Mouse (Mus musculus) brown adipose tissue, adult 24 weeks (tissue): ENCODE measurements around the gene Olfr1417. TPM values are rescaled to one million over a fixed set of nuclear protein-coding genes. Genes with fewer than 3 reads are reported as not detected.

ENCODE experiments used
- H3K27ac ChIP-seq: fragments of 200-500 bp; replicated peaks from 2 replicates; pipeline ENCODE4 v1.5.1; 2012; ENCODE audit warnings: low read depth, mild to moderate bottlenecking, low read length
- H3K4me1 ChIP-seq: fragments of 200-500 bp; 2 replicates; pipeline ENCODE4 v1.6.1; 2012; ENCODE audit warnings: low read length, mixed read lengths; ENCODE audit not compliant: control insufficient read depth, insufficient read depth, insufficient read length
- H3K4me3 ChIP-seq: fragments of 200-500 bp; 2 replicates; pipeline ENCODE4 v1.5.1; 2012; ENCODE audit warnings: low read depth, mild to moderate bottlenecking, low read length, moderate library complexity; ENCODE audit not compliant: insufficient read depth
- polyA plus RNA-seq: library from polyadenylated mRNA; stranded (reverse); fragments of >200 nt; gene quantifications from 2 replicates; pipeline ENCODE4 v1.2.4, GENCODE M21; 2012; ENCODE audit not compliant: missing spikeins, insufficient read depth, insufficient read length

Olfr1417 gene
- polyA plus RNA-seq, 1 experiment: not detected

GRCm38 (mm10) chr19:11794447-11794846 lies 44.6 kb downstream of the Olfr1417 start:
- no peak overlapping the region for H3K27ac ChIP-seq
- no peaks in the 10 kb centered on the region for H3K4me1 ChIP-seq
- no peak overlapping the region for H3K4me3 ChIP-seq

GRCm38 (mm10) chr19:11793741-11794359 lies 45.2 kb downstream of the Olfr1417 start:
- Histone ChIP-seq H3K4me1 (no peaks in the 10 kb centered on the region), H3K4me3 (no peak overlapping the region), H3K27ac (no peak overlapping the region)

- H3K4me3 ChIP-seq: no peak overlapping the region
- no peak overlapping the region for H3K27ac ChIP-seq
- H3K4me1 ChIP-seq: no peaks in the 10 kb centered on the region
Observed at GRCm38 (mm10) chr19:11791825-11792224, 47.2 kb downstream of the Olfr1417 start.

- H3K27ac ChIP-seq: no peak overlapping the region
- H3K4me3 ChIP-seq: no peak overlapping the region
- no peaks in the 10 kb centered on the region for H3K4me1 ChIP-seq
Observed at GRCm38 (mm10) chr19:11788876-11789275, 50.1 kb downstream of the Olfr1417 start.

DNA sequence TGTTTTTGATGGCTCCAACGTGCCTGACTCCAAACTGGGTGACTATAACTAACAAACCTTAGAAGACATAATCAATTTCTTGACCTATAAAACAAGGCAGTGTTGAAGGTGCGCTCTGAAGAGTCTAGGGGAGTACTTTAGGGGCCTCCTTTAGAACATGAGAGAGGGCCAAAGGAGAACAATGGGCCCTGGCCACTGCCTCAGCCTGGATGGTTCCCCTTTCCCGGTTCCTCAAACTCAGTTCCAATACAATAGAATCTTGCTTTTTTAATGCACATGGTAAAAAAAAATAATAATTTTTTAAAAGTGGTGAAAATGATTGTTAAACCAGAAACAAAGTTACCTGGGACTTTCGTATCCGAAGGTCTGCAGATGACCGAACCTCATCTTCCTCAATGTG lies 51.2 kb downstream of the Olfr1417 start:
- no peak overlapping the region for H3K4me3 ChIP-seq
- H3K27ac ChIP-seq: no peak overlapping the region
- H3K4me1 ChIP-seq: no peaks in the 10 kb centered on the region

DNA sequence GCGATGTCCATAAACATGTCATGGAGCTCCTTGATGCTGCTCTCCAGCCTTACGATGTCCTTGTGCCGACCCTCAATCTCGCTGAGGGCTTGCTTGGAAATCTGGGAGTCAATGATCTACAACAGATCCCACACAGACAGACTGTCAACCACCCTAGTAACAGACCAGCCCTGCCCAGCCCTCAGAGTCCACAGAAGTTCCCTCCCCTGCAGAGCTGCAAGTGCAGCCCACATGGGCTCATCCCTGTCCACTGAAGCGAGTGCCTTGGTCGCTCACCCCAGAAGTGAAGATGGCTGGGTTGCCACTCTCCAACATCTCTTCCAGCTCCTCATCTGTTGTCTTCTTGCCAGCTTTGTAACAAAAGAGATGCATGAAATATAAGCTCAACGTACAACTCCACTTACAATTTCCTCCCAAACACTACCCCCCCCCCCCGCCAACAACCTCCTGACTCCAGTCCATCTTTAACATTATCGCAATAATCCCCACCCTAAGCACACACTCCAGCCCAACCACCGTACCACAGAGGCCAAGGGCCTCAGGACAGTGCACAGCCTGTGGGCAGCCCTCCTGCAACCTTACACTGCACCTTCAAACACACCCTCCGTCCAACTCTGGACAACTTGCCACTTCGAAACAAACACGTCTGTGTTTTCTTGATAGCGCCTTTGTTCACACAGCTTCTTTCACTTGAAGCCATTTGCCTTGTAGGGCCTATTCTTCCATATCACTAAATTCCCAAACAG lies 53.4 kb downstream of the Olfr1417 start:
- Histone ChIP-seq H3K27ac (no peak overlapping the region), H3K4me3 (no peak overlapping the region), H3K4me1 (no peaks in the 10 kb centered on the region)

GRCm38 (mm10) chr19:11777191-11777865 lies 61.7 kb downstream of the Olfr1417 start:
- Histone ChIP-seq H3K4me1 (no peaks in the 10 kb centered on the region), H3K4me3 (no peak overlapping the region), H3K27ac (no peak overlapping the region)

Other genes starting within 250 kb of the Olfr1417 start
- gene Ms4a6d, start 234.4 kb downstream of the Olfr1417 start, polyA plus RNA-seq: 2.8 and 7.0 TPM in 2 replicates
- gene Ms4a2, start 215.5 kb downstream of the Olfr1417 start, polyA plus RNA-seq: not detected in 2 replicates
- gene Ms4a3, start 198.4 kb downstream of the Olfr1417 start, polyA plus RNA-seq: not detected in 2 replicates
- gene Oosp2, start 178.7 kb downstream of the Olfr1417 start, polyA plus RNA-seq: not detected in 2 replicates
- gene Oosp1, start 148.1 kb downstream of the Olfr1417 start, polyA plus RNA-seq: not detected in 2 replicates
- gene Oosp3, start 142.2 kb downstream of the Olfr1417 start, polyA plus RNA-seq: not detected in 2 replicates
- not detected in 2 replicates for gene Gif, start 91.7 kb downstream of the Olfr1417 start, polyA plus RNA-seq
- 113 and 132 TPM in 2 replicates for gene Mrpl16, start 68.8 kb downstream of the Olfr1417 start, polyA plus RNA-seq
- gene Stx3, start 19.8 kb downstream of the Olfr1417 start, polyA plus RNA-seq: 1.2 and 2.1 TPM in 2 replicates
- not detected in 2 replicates for gene Olfr1418, start 21.8 kb upstream of the Olfr1417 start, polyA plus RNA-seq
- not detected in 2 replicates for gene Olfr1419, start 35.9 kb upstream of the Olfr1417 start, polyA plus RNA-seq
- gene Olfr1420, start 47.3 kb upstream of the Olfr1417 start, polyA plus RNA-seq: not detected in 2 replicates
- 16.6 and 20.5 TPM in 2 replicates for gene Patl1, start 73.2 kb upstream of the Olfr1417 start, polyA plus RNA-seq
- 25.1 and 31.0 TPM in 2 replicates for gene Osbp, start 126.7 kb upstream of the Olfr1417 start, polyA plus RNA-seq
- not detected in 2 replicates for gene Olfr1423, start 202.1 kb upstream of the Olfr1417 start, polyA plus RNA-seq
- gene Olfr1424, start 223.5 kb upstream of the Olfr1417 start, polyA plus RNA-seq: not detected in 2 replicates
- gene Olfr1425, start 238.5 kb upstream of the Olfr1417 start, polyA plus RNA-seq: not detected in 2 replicates